Mouse (Mus musculus) myocyte (in vitro differentiated cells): Measurements from ENCODE around the gene Mmp24. TPM values are rescaled to one million over a fixed set of nuclear protein-coding genes. Genes with fewer than 3 reads are reported as not detected.

Source experiments
- H3K27me3 ChIP-seq: one replicate; pipeline ENCODE4 v1.6.1; 2011; ENCODE audit not compliant: control insufficient read depth, insufficient read depth, insufficient read length
- H3K36me3 ChIP-seq: one replicate; pipeline ENCODE4 v1.6.1; 2011; ENCODE audit not compliant: control insufficient read depth, insufficient read depth
- H3K4me2 ChIP-seq: one replicate; pipeline ENCODE4 v1.6.1; 2011; ENCODE audit warnings: low read depth, control low read depth
- H3K4me3 ChIP-seq: one replicate; pipeline ENCODE4 v1.5.1; 2011; ENCODE audit warnings: mild to moderate bottlenecking, control low read depth, moderate library complexity
- H3K79me2 ChIP-seq: one replicate; pipeline ENCODE4 v1.6.1; 2011; ENCODE audit not compliant: control insufficient read depth, insufficient read depth
- H3ac ChIP-seq: one replicate; pipeline ENCODE4 v1.6.1; 2011; ENCODE audit not compliant: control insufficient read depth, insufficient read length
- CEBPB ChIP-seq: IDR thresholded peaks from 2 replicates; pipeline ENCODE4 v1.6.1; 2011; ENCODE audit warnings: mild to moderate bottlenecking, moderate library complexity; ENCODE audit not compliant: poor library complexity, insufficient read depth, severe bottlenecking
- E2F4 ChIP-seq: IDR thresholded peaks from one replicate; pipeline ENCODE4 v1.6.1; 2011; ENCODE audit warnings: mild to moderate bottlenecking, control low read depth, moderate library complexity; ENCODE audit not compliant: insufficient read depth
- MAX ChIP-seq: IDR thresholded peaks from one replicate; pipeline ENCODE4 v1.6.1; 2011; ENCODE audit warnings: low read depth, mild to moderate bottlenecking, control low read depth
- MYOD1 ChIP-seq, 3 experiments: IDR thresholded peaks; one replicate each; pipeline ENCODE4 v1.6.1; 2011; ENCODE audit warnings: control low read depth in 2 of 3, low read depth in 2 of 3, mild to moderate bottlenecking in 2 of 3, moderate library complexity in 1 of 3; ENCODE audit not compliant: insufficient read length in 2 of 3, control insufficient read depth in 1 of 3
- MYOG ChIP-seq, 3 experiments: IDR thresholded peaks; one replicate each; pipeline ENCODE4 v1.6.1; 2011; ENCODE audit warnings: control low read depth in 2 of 3, low read depth in 2 of 3, mild to moderate bottlenecking in 2 of 3; ENCODE audit not compliant: insufficient read length in 2 of 3, control insufficient read depth in 1 of 3, insufficient read depth in 1 of 3
- POLR2A ChIP-seq: IDR thresholded peaks from one replicate; pipeline ENCODE4 v1.6.1; 2011; ENCODE audit warnings: low read depth, mild to moderate bottlenecking, control low read depth, moderate library complexity; ENCODE audit not compliant: insufficient read length
- POLR2AphosphoS2 ChIP-seq: IDR thresholded peaks from one replicate; pipeline ENCODE4 v1.6.1; 2011; ENCODE audit warnings: low read depth, control low read depth; ENCODE audit not compliant: insufficient read length
- REST ChIP-seq: IDR thresholded peaks from one replicate; pipeline ENCODE4 v1.6.1; 2011; ENCODE audit warnings: mild to moderate bottlenecking, control low read depth, moderate library complexity; ENCODE audit not compliant: insufficient read depth, insufficient read length
- SRF ChIP-seq: IDR thresholded peaks from one replicate; pipeline ENCODE4 v1.6.1; 2011; ENCODE audit warnings: low read depth; ENCODE audit not compliant: control insufficient read depth, insufficient read length
- TCF12 ChIP-seq: IDR thresholded peaks from one replicate; pipeline ENCODE4 v1.6.1; 2011; ENCODE audit warnings: mild to moderate bottlenecking, control low read depth; ENCODE audit not compliant: poor library complexity, insufficient read depth, severe bottlenecking
- TCF3 ChIP-seq: IDR thresholded peaks from one replicate; pipeline ENCODE4 v1.6.1; 2011; ENCODE audit warnings: low read depth, control low read depth; ENCODE audit not compliant: insufficient read length
- USF1 ChIP-seq: IDR thresholded peaks from one replicate; pipeline ENCODE4 v1.6.1; 2011; ENCODE audit warnings: low read depth, mild to moderate bottlenecking, control low read depth, moderate library complexity
- polyA plus RNA-seq: library from polyadenylated mRNA; unstranded; fragments of >200 nt; fragmentation: generic; extraction: Trizol; gene quantifications from one replicate; pipeline ENCODE4 v1.2.1, GENCODE M21; 2012; ENCODE audit warnings: missing spikeins

Mmp24 gene
- polyA plus RNA-seq, 1 experiment = 0.02 TPM

GRCm38 (mm10) chr2:155846930-155847329 is 71.8 kb downstream of the Mmp24 start:
- no peaks in the 10 kb centered on the region for H3K27me3 ChIP-seq
- no peaks in the 10 kb centered on the region for H3K79me2 ChIP-seq
- H3K36me3 ChIP-seq = peaks cover 18% of the 10 kb centered on the region
- H3ac ChIP-seq = no peak overlapping the region
- H3K4me2 ChIP-seq = peak overlapping the region; percentile 24
- no peak for TF ChIP-seq REST
- TF ChIP-seq MYOG (IDR thresholded peaks at IDR 0.05; ENCODE audit: control insufficient read depth in 1 of 3, insufficient read depth in 1 of 3, insufficient read length in 2 of 3, low read depth in 2 of 3) = no peak
- no peak overlapping the region for H3K4me3 ChIP-seq

GRCm38 (mm10) chr2:155848291-155848690 is 73.1 kb downstream of the Mmp24 start:
- Histone ChIP-seq H3K4me2 (no peak overlapping the region), H3K79me2 (no peaks in the 10 kb centered on the region), H3K27me3 (no peaks in the 10 kb centered on the region), H3K4me3 (no peak overlapping the region), H3ac (no peak overlapping the region), H3K36me3 (peaks cover 18% of the 10 kb centered on the region)
- TF ChIP-seq SRF (no peak), MYOD1 (IDR thresholded peaks at IDR 0.05; ENCODE audit: control insufficient read depth in 1 of 3, insufficient read length in 2 of 3, low read depth in 2 of 3) (no peak), CEBPB (no peak), TCF12 (no peak), USF1 (no peak), MYOG (IDR thresholded peaks at IDR 0.05; ENCODE audit: control insufficient read depth in 1 of 3, insufficient read depth in 1 of 3, insufficient read length in 2 of 3, low read depth in 2 of 3) (no peak), REST (no peak), POLR2A (no peak), MAX (no peak), TCF3 (no peak), E2F4 (no peak), POLR2AphosphoS2 (no peak)

GRCm38 (mm10) chr2:155849464-155849863 is 74.3 kb downstream of the Mmp24 start:
- H3K79me2 ChIP-seq = no peaks in the 10 kb centered on the region
- peak overlapping the region; percentile 56 for H3K4me2 ChIP-seq
- H3K27me3 ChIP-seq = no peaks in the 10 kb centered on the region
- peaks cover 18% of the 10 kb centered on the region for H3K36me3 ChIP-seq
- H3ac ChIP-seq = no peak overlapping the region
- H3K4me3 ChIP-seq = no peak overlapping the region
- no peak for TF ChIP-seq USF1
- TF ChIP-seq MAX = no peak
- TF ChIP-seq E2F4 = no peak
- no peak for TF ChIP-seq MYOD1 (IDR thresholded peaks at IDR 0.05; ENCODE audit: control insufficient read depth in 1 of 3, insufficient read length in 2 of 3, low read depth in 2 of 3)
- TF ChIP-seq POLR2A = no peak
- TF ChIP-seq MYOG (IDR thresholded peaks at IDR 0.05; ENCODE audit: control insufficient read depth in 1 of 3, insufficient read depth in 1 of 3, insufficient read length in 2 of 3, low read depth in 2 of 3) = no peak
- TF ChIP-seq POLR2AphosphoS2 = no peak
- no peak for TF ChIP-seq SRF
- TF ChIP-seq REST = no peak
- no peak for TF ChIP-seq TCF3
- no peak for TF ChIP-seq CEBPB
- no peak for TF ChIP-seq TCF12

GRCm38 (mm10) chr2:155850120-155850519 is 75.0 kb downstream of the Mmp24 start:
- H3K27me3 ChIP-seq = no peaks in the 10 kb centered on the region
- H3K36me3 ChIP-seq = peaks cover 15% of the 10 kb centered on the region
- TF ChIP-seq CEBPB (no peak), TCF12 (peak; percentile 85), MYOD1 (IDR thresholded peaks at IDR 0.05; ENCODE audit: control insufficient read depth in 1 of 3, insufficient read length in 2 of 3, low read depth in 2 of 3) (peak in 2 of 3 experiments; percentile 89 to 93), POLR2AphosphoS2 (no peak), POLR2A (no peak), REST (no peak), MAX (no peak), E2F4 (no peak), USF1 (no peak), MYOG (IDR thresholded peaks at IDR 0.05; ENCODE audit: control insufficient read depth in 1 of 3, insufficient read depth in 1 of 3, insufficient read length in 2 of 3, low read depth in 2 of 3) (peak; percentile 69 to 90 (median 75)), TCF3 (peak; percentile 76), SRF (no peak)
- H3K4me3 ChIP-seq = no peak overlapping the region
- H3K79me2 ChIP-seq = no peaks in the 10 kb centered on the region
- H3K4me2 ChIP-seq = peak overlapping the region; percentile 56
- H3ac ChIP-seq = no peak overlapping the region

GRCm38 (mm10) chr2:155852536-155852935 is 77.4 kb downstream of the Mmp24 start:
- H3K36me3 ChIP-seq = peaks cover 5% of the 10 kb centered on the region
- no peak overlapping the region for H3K4me3 ChIP-seq
- no peaks in the 10 kb centered on the region for H3K79me2 ChIP-seq
- H3K4me2 ChIP-seq = no peak overlapping the region
- H3K27me3 ChIP-seq = no peaks in the 10 kb centered on the region
- H3ac ChIP-seq = no peak overlapping the region
- TF ChIP-seq MYOG (IDR thresholded peaks at IDR 0.05; ENCODE audit: control insufficient read depth in 1 of 3, insufficient read depth in 1 of 3, insufficient read length in 2 of 3, low read depth in 2 of 3) = no peak
- no peak for TF ChIP-seq MAX
- TF ChIP-seq USF1 = no peak
- no peak for TF ChIP-seq SRF
- TF ChIP-seq POLR2AphosphoS2 = no peak
- TF ChIP-seq REST = no peak
- no peak for TF ChIP-seq TCF3
- TF ChIP-seq POLR2A = no peak
- TF ChIP-seq CEBPB = no peak
- TF ChIP-seq MYOD1 (IDR thresholded peaks at IDR 0.05; ENCODE audit: control insufficient read depth in 1 of 3, insufficient read length in 2 of 3, low read depth in 2 of 3) = no peak
- no peak for TF ChIP-seq E2F4
- TF ChIP-seq TCF12 = no peak
